9 mouse cellular contexts compared by ENCODE assay signal in the genomic region with DNA sequence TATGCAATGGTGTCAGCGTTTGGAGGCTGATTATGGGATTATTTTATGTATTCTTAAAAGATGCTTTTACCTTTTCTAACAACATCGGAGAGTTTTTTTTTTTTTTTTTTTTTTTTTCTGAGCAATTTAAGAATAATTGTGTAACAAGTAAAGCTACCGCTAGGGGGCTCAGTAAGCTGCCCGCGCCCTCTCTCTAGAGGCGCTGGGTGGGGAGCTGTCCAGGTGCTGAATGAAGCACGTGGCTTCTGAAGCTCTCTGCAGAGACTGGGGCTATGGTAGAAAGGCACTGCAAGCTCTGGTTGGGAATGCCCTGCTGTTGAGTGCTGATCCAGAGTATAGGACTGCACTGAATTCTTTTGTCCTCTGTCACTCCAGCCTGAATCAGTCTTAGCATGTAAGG. TPM values are rescaled to one million over a fixed set of nuclear protein-coding genes. Genes with fewer than 3 reads are reported as not detected.
A peak's percentile ranks its signal among the peaks of the same experiment; 100 is the strongest.
DNase-seq lines count a peak whose midpoint lies in the region; ATAC-seq and TF ChIP-seq lines count a peak whose summit lies in the region.
"Had no signal": no experiment of that assay in that cellular context is flagged by ENCODE, and none has a peak within 500 bp of the region (broad histone marks: within the 10 kb centered on the region; RNA-seq: fewer than 3 reads in every experiment).

No protein-coding gene starts in this region.

- H3K9me3 ChIP-seq in forebrain, postnatal 0 days (ENCODE audit: low read length), result no peaks in the 10 kb centered on the region
- H3K9me3 ChIP-seq in intestine, embryonic 14.5 days (ENCODE audit: control insufficient read depth, low read length), result no peaks in the 10 kb centered on the region
- no peaks in the 10 kb centered on the region for H3K9me3 ChIP-seq in limb, embryonic 10.5 days (replicated peaks)
- H3K9me3 ChIP-seq: stomach, embryonic 15.5 days had no signal

- H3K36me3 ChIP-seq in forebrain, postnatal 0 days (ENCODE audit: insufficient read depth), result no peaks in the 10 kb centered on the region
- no peaks in the 10 kb centered on the region for H3K36me3 ChIP-seq in intestine, embryonic 14.5 days (ENCODE audit: control insufficient read depth, insufficient read depth, low read length)
- no peaks in the 10 kb centered on the region for H3K36me3 ChIP-seq in limb, embryonic 10.5 days
- no peaks in the 10 kb centered on the region for H3K36me3 ChIP-seq in testis, adult 2 months (ENCODE audit: control insufficient read depth, insufficient read depth, low read length)
- H3K36me3 ChIP-seq: stomach, embryonic 15.5 days had no signal

- peak; percentile 62 for TF ChIP-seq CTCF in forebrain, postnatal 0 days (IDR thresholded peaks at IDR 0.05; ENCODE audit: low read depth)
- peak; percentile 72; the same call in 1 of the 2 replicates for TF ChIP-seq CTCF in testis, adult 2 months (IDR thresholded peaks at IDR 0.05; ENCODE audit: control insufficient read depth, insufficient read depth, insufficient replicate concordance, low read depth, low read length)

- no peaks in the 10 kb centered on the region for H3K4me1 ChIP-seq in forebrain, postnatal 0 days (ENCODE audit: insufficient read depth)
- H3K4me1 ChIP-seq in intestine, embryonic 14.5 days (replicated peaks; ENCODE audit: control insufficient read depth, insufficient read depth, low read length), result no peaks in the 10 kb centered on the region
- H3K4me1 ChIP-seq in limb, embryonic 10.5 days, result no peaks in the 10 kb centered on the region
- no peaks in the 10 kb centered on the region for H3K4me1 ChIP-seq in testis, adult 2 months (ENCODE audit: control insufficient read depth, insufficient read depth, low read length)
- H3K4me1 ChIP-seq: stomach, embryonic 15.5 days had no signal

- H3K4me2 ChIP-seq in forebrain, postnatal 0 days (ENCODE audit: low read depth), result no peak overlapping the region
- H3K4me2 ChIP-seq in intestine, embryonic 14.5 days (ENCODE audit: low read length), result no peak overlapping the region
- H3K4me2 ChIP-seq: stomach, embryonic 15.5 days had no signal

- peak; percentile 64 for ATAC-seq in forebrain, postnatal 0 days
- peak; percentile 77; the same call in 1 of the 2 replicates for ATAC-seq in intestine, embryonic 14.5 days (replicated peaks; ENCODE audit: low FRiP score, low TSS enrichment, low read depth)

- 6% methylated on average over 7 of the region's 7 CpGs for WGBS in forebrain, postnatal 0 days
- WGBS in intestine, embryonic 14.5 days, result 4% methylated on average over 7 of the region's 7 CpGs
- 7% methylated on average over 7 of the region's 7 CpGs for WGBS in limb, embryonic 10.5 days

- DNase-seq in layer of hippocampus, adult 11-12 months (ENCODE audit: low spot score), result peak; percentile 67
- DNase-seq in layer of hippocampus, adult 9-10 months (ENCODE audit: low spot score), result no peak
- DNase-seq in cerebellum, adult 11 months, result peak; percentile 47
- peak; percentile 68 for DNase-seq in forebrain, postnatal 0 days
- DNase-seq in intestine, embryonic 14.5 days (ENCODE audit: low spot score), result peak; percentile 89
- peak; percentile 91 for DNase-seq in limb, embryonic 10.5 days (ENCODE audit: low spot score)
- peak; percentile 28 to 66 for DNase-seq in natural killer cell, adult 2 months (ENCODE audit: low spot score in 2 of 2)

- H3K27ac ChIP-seq in forebrain, postnatal 0 days (ENCODE audit: low read depth, low read length), result no peak overlapping the region
- H3K27ac ChIP-seq in intestine, embryonic 14.5 days (ENCODE audit: low read depth), result no peak overlapping the region
- H3K27ac ChIP-seq in limb, embryonic 10.5 days, result no peak overlapping the region
- no peak overlapping the region for H3K27ac ChIP-seq in testis, adult 2 months (ENCODE audit: control insufficient read depth, insufficient read depth, low read depth, low read length)
- H3K27ac ChIP-seq: stomach, embryonic 15.5 days had no signal

- TF ChIP-seq POLR2A in testis, adult 2 months (IDR thresholded peaks at IDR 0.05; ENCODE audit: control insufficient read depth, low read depth, low read length), result no peak

- no peaks in the 10 kb centered on the region for H3K27me3 ChIP-seq in forebrain, postnatal 0 days (ENCODE audit: insufficient read depth, low read length)
- no peaks in the 10 kb centered on the region for H3K27me3 ChIP-seq in intestine, embryonic 14.5 days (replicated peaks; ENCODE audit: control insufficient read depth, insufficient read depth, low read length)
- no peaks in the 10 kb centered on the region for H3K27me3 ChIP-seq in limb, embryonic 10.5 days (ENCODE audit: low read depth, poor library complexity, severe bottlenecking)
- no peaks in the 10 kb centered on the region for H3K27me3 ChIP-seq in testis, adult 2 months (ENCODE audit: control insufficient read depth, insufficient read depth, low read length)
- H3K27me3 ChIP-seq: stomach, embryonic 15.5 days had no signal

- H3K9ac ChIP-seq in forebrain, postnatal 0 days, result no peak overlapping the region
- H3K9ac ChIP-seq in intestine, embryonic 14.5 days (ENCODE audit: low read length), result no peak overlapping the region
- H3K9ac ChIP-seq: stomach, embryonic 15.5 days had no signal

- no peak overlapping the region for H3K4me3 ChIP-seq in forebrain, postnatal 0 days (ENCODE audit: low read depth, low read length)
- no peak overlapping the region for H3K4me3 ChIP-seq in intestine, embryonic 14.5 days (ENCODE audit: low read depth, low read length)
- no peak overlapping the region for H3K4me3 ChIP-seq in limb, embryonic 10.5 days
- no peak overlapping the region for H3K4me3 ChIP-seq in testis, adult 2 months (ENCODE audit: control insufficient read depth, low read depth, low read length)
- H3K4me3 ChIP-seq: stomach, embryonic 15.5 days had no signal

RNA-seq across cellular contexts. Expression of a gene that starts 26.0 kb away (rescaled TPM):
- total RNA-seq in forebrain, postnatal 0 days (2014; rRNA removed), result 96.2 and 117 TPM in 2 replicates
- 68.8 and 106 TPM in 2 replicates for polyA plus RNA-seq in forebrain, postnatal 0 days (2015; fragmentation: Nextera tagmentation; extraction: Ambion mirVana)
- 7.8 and 8.1 TPM in 2 replicates for polyA plus RNA-seq in intestine, embryonic 14.5 days (2014; fragmentation: Nextera tagmentation; extraction: Ambion mirVana)
- 3.7 and 4.8 TPM in 2 replicates for polyA plus RNA-seq in limb, embryonic 10.5 days (2016; fragmentation: Nextera tagmentation; extraction: Ambion mirVana)
- 2.4 and 3.1 TPM in 2 replicates for polyA plus RNA-seq in testis, adult 2 months (2012; rRNA removed)
